Mouse (Mus musculus) kidney, embryonic 15.5 days (tissue): ENCODE measurements at regions not wholly inside any gene's neighbourhood (a gene's known extent, or its start where the extent isn't known, plus 50 kb on each side); places are given as distances from the start of the nearest gene placed in this dataset.
"Not testable (repeated sequence)": the region's sequence is repeated elsewhere in the genome, so short reads cannot be mapped to it uniquely, and the experiment has no call there.

Experiments
- ATAC-seq: fragments of 200-750 bp; cut with Nextera tagmentation; replicated peaks from 2 replicates; pipeline ENCODE4 v1.8.0; 2017; ENCODE audit warnings: moderate TSS enrichment; ENCODE audit not compliant: low FRiP score
- H3K27ac ChIP-seq: fragments of 300-500 bp; sonication (generic); 2 replicates; pipeline ENCODE4 v1.5.1; 2015; ENCODE audit warnings: mild to moderate bottlenecking, inconsistent platforms
- H3K27me3 ChIP-seq: fragments of 300-500 bp; sonication (generic); 2 replicates; pipeline ENCODE4 v1.6.1; 2015; ENCODE audit warnings: inconsistent platforms
- H3K36me3 ChIP-seq: fragments of 300-500 bp; sonication (generic); 2 replicates; pipeline ENCODE4 v1.6.1; 2015; ENCODE audit warnings: inconsistent platforms
- H3K4me1 ChIP-seq: fragments of 300-500 bp; sonication (generic); 2 replicates; pipeline ENCODE4 v1.6.1; 2015; ENCODE audit warnings: inconsistent platforms
- H3K4me2 ChIP-seq: fragments of 300-500 bp; sonication (generic); 2 replicates; pipeline ENCODE4 v1.6.1; 2015; ENCODE audit warnings: moderate library complexity, mild to moderate bottlenecking, inconsistent platforms
- H3K4me3 ChIP-seq: fragments of 300-500 bp; sonication (generic); replicated peaks from 2 replicates; pipeline ENCODE4 v1.5.1; 2015; ENCODE audit warnings: mild to moderate bottlenecking, inconsistent platforms
- H3K9ac ChIP-seq: fragments of 300-500 bp; sonication (generic); 2 replicates; pipeline ENCODE4 v1.6.1; 2015; ENCODE audit warnings: mild to moderate bottlenecking, inconsistent platforms
- H3K9me3 ChIP-seq: fragments of 300-500 bp; sonication (generic); replicated peaks from 2 replicates; pipeline ENCODE4 v1.6.1; 2016; ENCODE audit warnings: inconsistent platforms
- WGBS: fragments of 180-500 bp; shearing (Covaris S2); methylation state at CpG from one replicate; pipeline ENCODE4 v1.1.7; 2015; ENCODE audit warnings: mixed read lengths; 5-methylcytosine and 5-hydroxymethylcytosine counted together

DNA sequence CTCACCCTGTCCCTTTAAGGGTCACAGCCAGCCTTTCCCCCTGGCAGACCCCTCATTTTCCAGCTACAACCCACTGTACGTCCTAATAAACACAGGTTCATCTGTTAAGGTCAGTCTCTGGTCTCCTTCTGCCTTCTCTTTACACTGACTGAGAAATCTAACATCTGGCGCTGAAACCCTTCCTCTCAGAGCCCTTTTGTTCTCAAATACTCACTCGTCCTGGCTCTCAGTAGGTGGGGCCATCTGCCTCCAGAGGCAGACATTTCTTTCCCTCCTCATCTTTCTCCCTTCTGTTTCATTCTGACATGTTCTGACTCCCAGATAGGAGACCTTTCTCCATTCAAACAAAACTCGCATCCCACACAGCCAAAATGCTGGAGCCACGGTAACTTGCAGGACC is 102.6 kb upstream of the Thpo start:
- H3K4me2 ChIP-seq = no peak overlapping the region
- 32% methylated on average over 5 of the region's 5 CpGs for WGBS
- H3K36me3 ChIP-seq = no peaks in the 10 kb centered on the region

GRCm38 (mm10) chr16:20833838-20834237 is 99.5 kb upstream of the Thpo start:
- H3K27ac ChIP-seq, H3K27me3 ChIP-seq, H3K9ac ChIP-seq, H3K4me1 ChIP-seq, H3K9me3 ChIP-seq, H3K4me2 ChIP-seq, H3K4me3 ChIP-seq, ATAC-seq, H3K36me3 ChIP-seq: not testable (repeated sequence)
- WGBS = 82% methylated on average over 10 of the region's 10 CpGs

More for the DNA sequence above, 102.6 kb upstream of the Thpo start:
- no peaks in the 10 kb centered on the region for H3K27me3 ChIP-seq
- ATAC-seq = no peak
- H3K4me1 ChIP-seq = 0 out of 2 replicates have a peak, but pooled peaks cover 3% of the 10 kb centered on the region
- no peak overlapping the region for H3K9ac ChIP-seq
- H3K4me3 ChIP-seq = no peak overlapping the region
- no peak overlapping the region for H3K27ac ChIP-seq
- H3K9me3 ChIP-seq = no peaks in the 10 kb centered on the region

- H3K4me3 ChIP-seq = no peak overlapping the region
- 71% methylated on average over 8 of the region's 8 CpGs for WGBS
- no peak overlapping the region for H3K4me2 ChIP-seq
- H3K27ac ChIP-seq = no peak overlapping the region
- H3K4me1 ChIP-seq = 0 out of 2 replicates have a peak, but pooled peaks cover 7% of the 10 kb centered on the region
- ATAC-seq = no peak
- no peaks in the 10 kb centered on the region for H3K27me3 ChIP-seq
- no peak overlapping the region for H3K9ac ChIP-seq
- no peaks in the 10 kb centered on the region for H3K36me3 ChIP-seq
- H3K9me3 ChIP-seq = no peaks in the 10 kb centered on the region
Observed at GRCm38 (mm10) chr16:20833301-20833700, 99.0 kb upstream of the Thpo start.

- H3K36me3 ChIP-seq = no peaks in the 10 kb centered on the region
- ATAC-seq = no peak
- no peak overlapping the region for H3K4me3 ChIP-seq
- no peak overlapping the region for H3K9ac ChIP-seq
- H3K9me3 ChIP-seq = no peaks in the 10 kb centered on the region
- no peak overlapping the region for H3K27ac ChIP-seq
- H3K4me2 ChIP-seq = no peak overlapping the region
- no peaks in the 10 kb centered on the region for H3K27me3 ChIP-seq
- WGBS = 56% methylated on average over 6 of the region's 6 CpGs
- 0 out of 2 replicates have a peak, but pooled peaks cover 4% of the 10 kb centered on the region for H3K4me1 ChIP-seq
Observed at GRCm38 (mm10) chr16:20829732-20830435, 95.6 kb upstream of the Thpo start.

DNA sequence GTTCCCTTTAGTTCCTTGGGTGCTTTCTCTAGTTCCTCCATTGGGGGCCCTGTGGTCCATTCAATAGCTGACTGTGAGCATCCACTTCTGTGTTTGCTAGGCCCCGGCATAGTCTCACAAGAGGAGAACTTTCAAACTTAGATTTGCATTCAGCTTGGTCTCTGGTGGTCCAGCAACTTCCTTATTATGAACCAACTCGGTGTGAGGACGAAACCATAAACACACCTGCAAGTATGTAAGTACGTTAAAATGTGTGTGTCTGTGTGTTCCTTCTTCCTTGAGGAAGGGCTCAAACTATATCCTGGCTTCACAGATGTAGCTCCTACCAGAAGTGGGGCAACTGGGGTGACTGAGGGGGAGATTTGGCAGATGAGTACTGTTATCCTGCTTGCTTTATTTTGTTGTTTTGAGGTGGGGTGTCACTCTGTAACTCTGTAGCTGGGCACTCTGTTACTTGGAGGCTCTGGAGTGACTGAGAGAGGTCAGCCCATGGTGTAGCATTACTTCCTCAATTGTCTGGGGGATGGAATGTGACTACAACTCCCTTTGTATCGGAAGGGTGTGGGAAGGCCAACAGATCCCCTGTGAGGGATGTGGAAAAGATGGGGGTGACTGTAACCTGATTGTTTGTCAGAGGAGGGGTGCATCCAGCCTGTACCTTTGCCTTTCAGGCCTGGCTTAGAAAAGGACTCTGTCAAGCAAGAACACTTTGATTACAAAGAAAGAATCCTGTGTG is 94.9 kb upstream of the Thpo start:
- no peaks in the 10 kb centered on the region for H3K9me3 ChIP-seq
- no peaks in the 10 kb centered on the region for H3K27me3 ChIP-seq
- no peak for ATAC-seq
- no peaks in the 10 kb centered on the region for H3K36me3 ChIP-seq
- no peak overlapping the region for H3K27ac ChIP-seq
- H3K9ac ChIP-seq = no peak overlapping the region
- H3K4me1 ChIP-seq = 0 out of 2 replicates have a peak, but pooled peaks cover 4% of the 10 kb centered on the region
- 83% methylated on average over 5 of the region's 5 CpGs for WGBS
- no peak overlapping the region for H3K4me2 ChIP-seq
- no peak overlapping the region for H3K4me3 ChIP-seq

- WGBS = 84% methylated on average over 7 of the region's 7 CpGs
- no peak for ATAC-seq
- H3K36me3 ChIP-seq = no peaks in the 10 kb centered on the region
- no peak overlapping the region for H3K27ac ChIP-seq
- H3K4me3 ChIP-seq = no peak overlapping the region
- no peaks in the 10 kb centered on the region for H3K27me3 ChIP-seq
- no peak overlapping the region for H3K9ac ChIP-seq
- no peaks in the 10 kb centered on the region for H3K4me1 ChIP-seq
- H3K9me3 ChIP-seq = no peaks in the 10 kb centered on the region
- H3K4me2 ChIP-seq = no peak overlapping the region
Observed at GRCm38 (mm10) chr16:20824226-20824625, 89.9 kb upstream of the Thpo start.

- ATAC-seq = no peak
- H3K4me1 ChIP-seq = peaks cover 10% of the 10 kb centered on the region
- no peak overlapping the region for H3K27ac ChIP-seq
- H3K4me3 ChIP-seq = no peak overlapping the region
- H3K9ac ChIP-seq = no peak overlapping the region
- H3K36me3 ChIP-seq = no peaks in the 10 kb centered on the region
- H3K9me3 ChIP-seq = no peaks in the 10 kb centered on the region
- H3K27me3 ChIP-seq = no peaks in the 10 kb centered on the region
- no peak overlapping the region for H3K4me2 ChIP-seq
Observed at GRCm38 (mm10) chr16:20820939-20821338, 86.6 kb upstream of the Thpo start.

- WGBS = 84% methylated on average over 3 of the region's 3 CpGs
- no peak for ATAC-seq
- H3K27me3 ChIP-seq = no peaks in the 10 kb centered on the region
- H3K4me1 ChIP-seq = peaks cover 10% of the 10 kb centered on the region
- 0 out of 2 replicates have a peak, but pooled peaks cover 3% of the 10 kb centered on the region for H3K9me3 ChIP-seq
- H3K9ac ChIP-seq = no peak overlapping the region
- no peak overlapping the region for H3K4me3 ChIP-seq
- H3K36me3 ChIP-seq = no peaks in the 10 kb centered on the region
- no peak overlapping the region for H3K27ac ChIP-seq
- H3K4me2 ChIP-seq = no peak overlapping the region
Observed at GRCm38 (mm10) chr16:20819568-20819967, 85.3 kb upstream of the Thpo start.

- ATAC-seq = peak; percentile 56
- Histone ChIP-seq H3K4me2 (peak overlapping the region; percentile 43), H3K4me3 (no peak overlapping the region), H3K4me1 (peaks cover 10% of the 10 kb centered on the region), H3K36me3 (no peaks in the 10 kb centered on the region), H3K9me3 (0 out of 2 replicates have a peak, but pooled peaks cover 3% of the 10 kb centered on the region), H3K27me3 (no peaks in the 10 kb centered on the region), H3K27ac (peak overlapping the region; percentile 51), H3K9ac (no peak overlapping the region)
- 24% methylated on average over 5 of the region's 5 CpGs for WGBS
Observed at GRCm38 (mm10) chr16:20818711-20819189, 84.4 kb upstream of the Thpo start.

DNA sequence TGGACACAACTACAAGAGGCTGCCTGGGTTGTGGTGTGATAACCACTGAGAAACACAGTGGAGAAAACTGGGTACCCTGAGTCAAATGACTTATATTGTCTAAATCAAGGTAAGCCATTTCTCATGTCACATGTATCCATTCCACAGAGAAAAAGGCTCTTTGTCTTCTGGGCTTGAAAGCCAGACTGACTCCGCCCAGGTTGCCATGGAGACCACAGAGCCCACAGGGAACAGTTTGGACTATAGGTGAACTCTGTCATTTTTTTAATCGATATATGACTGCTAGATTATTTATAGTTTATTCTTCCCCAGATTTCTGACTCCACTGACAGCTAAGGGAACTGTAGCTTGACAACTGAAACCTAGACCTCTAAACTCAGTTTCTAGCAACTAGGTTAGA is 80.7 kb upstream of the Thpo start:
- Histone ChIP-seq H3K27me3 (no peaks in the 10 kb centered on the region), H3K36me3 (no peaks in the 10 kb centered on the region), H3K4me2 (no peak overlapping the region), H3K4me1 (peaks cover 10% of the 10 kb centered on the region), H3K9ac (no peak overlapping the region), H3K9me3 (0 out of 2 replicates have a peak, but pooled peaks cover 3% of the 10 kb centered on the region), H3K4me3 (no peak overlapping the region), H3K27ac (no peak overlapping the region)
- WGBS = 69% methylated on average over 2 of the region's 2 CpGs
- no peak for ATAC-seq

GRCm38 (mm10) chr16:20814240-20814639 is 79.9 kb upstream of the Thpo start:
- H3K9me3 ChIP-seq = 0 out of 2 replicates have a peak, but pooled peaks cover 3% of the 10 kb centered on the region
- H3K4me2 ChIP-seq = no peak overlapping the region
- H3K4me1 ChIP-seq = peaks cover 10% of the 10 kb centered on the region
- ATAC-seq = no peak
- H3K4me3 ChIP-seq = no peak overlapping the region
- H3K36me3 ChIP-seq = no peaks in the 10 kb centered on the region
- H3K9ac ChIP-seq = no peak overlapping the region
- no peaks in the 10 kb centered on the region for H3K27me3 ChIP-seq
- no peak overlapping the region for H3K27ac ChIP-seq

GRCm38 (mm10) chr16:20812025-20812424 is 77.7 kb upstream of the Thpo start:
- not testable (repeated sequence) for ATAC-seq, H3K9ac ChIP-seq, H3K36me3 ChIP-seq, H3K4me3 ChIP-seq, H3K27me3 ChIP-seq, H3K4me1 ChIP-seq, H3K4me2 ChIP-seq, H3K27ac ChIP-seq, H3K9me3 ChIP-seq
- 72% methylated on average over 5 of the region's 5 CpGs for WGBS
